Mouse (Mus musculus) heart, postnatal 0 days (tissue): ENCODE results near the gene Gimap7.

Experiments
- CTCF ChIP-seq: IDR thresholded peaks from 2 replicates; pipeline ENCODE4 v1.5.1; 2016; ENCODE audit warnings: antibody characterized with exemption, control low read depth, low read depth
- EP300 ChIP-seq: IDR thresholded peaks from 2 replicates; pipeline ENCODE4 v1.6.1; 2016; ENCODE audit warnings: antibody characterized with exemption, low read depth

- no peak for TF ChIP-seq EP300
- TF ChIP-seq CTCF = no peak
Measured at GRCm38 (mm10) chr6:48770696-48771095, 52.3 kb downstream of the Gimap7 start, which contains the start of gene Gimap3.
